Mouse (Mus musculus): ENCODE measurements around the gene Foxj2.

Foxj2 gene

DNA sequence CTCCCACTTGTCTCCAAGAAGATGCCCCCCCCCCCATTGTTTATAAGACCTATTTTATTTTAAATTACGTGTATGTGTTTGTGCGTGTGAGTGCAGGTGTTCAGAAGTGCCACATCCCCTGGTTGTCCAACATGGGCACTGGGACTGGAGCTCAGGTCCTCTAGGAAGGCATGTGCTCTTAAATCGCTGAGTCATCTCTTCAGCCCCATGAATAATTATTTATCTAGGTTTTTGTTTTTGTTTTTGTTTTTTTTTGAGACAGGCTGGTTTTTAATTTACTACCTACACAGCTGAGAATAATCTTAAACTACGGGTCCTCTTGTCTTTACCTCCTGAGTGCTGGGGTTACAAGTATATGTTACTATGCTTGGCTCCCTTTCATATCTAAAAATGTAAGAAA is 6.1 kb upstream of the Foxj2 start:
- WGBS, result 85% methylated on average over 4 of the region's 4 CpGs

DNA sequence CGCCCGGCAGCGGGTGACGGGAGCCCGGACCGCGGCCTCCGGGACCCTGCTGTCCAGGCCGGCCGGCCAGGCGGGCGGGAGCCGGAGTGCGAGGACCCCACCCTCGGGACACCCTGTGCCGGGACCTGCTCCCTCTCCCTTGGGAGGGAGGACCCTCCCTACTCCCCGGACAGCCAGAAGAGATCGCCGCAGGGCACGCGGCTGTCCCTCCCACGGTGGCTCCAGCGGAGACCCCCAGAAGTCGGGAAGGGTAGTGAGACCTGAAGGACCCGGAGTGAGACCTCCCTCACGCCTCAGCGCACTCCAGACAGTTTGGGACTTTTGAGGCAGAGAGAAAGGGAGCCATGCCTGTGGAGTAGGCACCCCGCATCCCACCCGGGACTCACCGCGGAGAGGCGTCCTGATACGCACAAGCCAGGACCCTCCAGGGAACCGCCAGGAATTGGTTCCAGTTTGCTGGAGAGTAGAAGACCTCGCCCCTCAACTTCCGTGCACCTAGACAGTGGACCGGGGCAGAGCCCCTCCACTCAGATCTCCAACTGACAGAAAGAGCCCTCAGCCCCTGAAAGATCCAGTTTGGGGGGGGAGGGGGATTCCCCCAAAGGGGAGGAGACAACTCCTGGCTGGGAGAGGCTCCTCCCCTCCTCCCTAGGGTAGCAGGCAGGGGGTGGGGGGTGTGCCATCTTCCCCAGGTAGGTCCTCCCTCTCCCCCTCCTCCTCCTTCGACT is 521 bp downstream of the Foxj2 start:
- under 1% methylated on average over 38 of the region's 38 CpGs for WGBS

DNA sequence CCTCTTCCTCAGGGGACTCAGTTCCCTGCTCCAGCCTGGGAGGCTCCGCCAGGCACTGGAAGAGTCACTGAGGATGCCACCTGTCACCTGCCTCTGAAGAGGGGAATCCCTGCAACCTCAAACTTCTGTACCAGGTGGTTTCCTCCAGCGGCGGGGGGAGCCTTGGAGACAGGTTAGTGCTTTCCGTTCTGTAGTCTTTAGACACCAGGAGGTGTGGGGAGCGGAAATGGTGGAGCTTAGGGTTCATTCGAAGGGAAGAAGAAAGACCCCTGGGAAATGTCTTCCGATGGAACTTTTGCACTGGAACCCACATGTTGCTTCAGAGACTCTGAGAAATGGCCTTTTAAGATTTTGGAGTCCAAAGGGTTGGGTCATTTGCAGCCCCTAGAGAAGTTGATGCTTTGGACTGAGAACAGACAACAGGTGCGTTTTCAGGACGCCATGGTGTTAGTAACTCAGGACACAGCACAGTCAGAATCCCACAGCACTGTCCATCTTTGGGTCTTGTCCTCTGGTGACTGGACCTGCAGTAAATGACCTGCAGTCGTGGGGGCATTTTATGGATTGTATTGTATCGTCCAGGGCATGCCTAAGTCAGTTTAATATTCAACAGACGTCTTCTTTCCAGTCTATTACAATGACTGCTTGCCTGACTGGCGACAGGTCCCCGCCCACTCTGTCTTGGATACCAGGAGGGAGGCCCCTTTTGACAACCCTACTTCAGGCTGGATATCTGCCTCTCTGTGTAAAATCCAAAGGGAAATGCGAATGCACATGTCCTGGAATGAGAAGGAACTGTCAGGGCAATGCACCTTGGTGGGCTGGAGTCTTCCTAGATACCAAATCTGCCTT is 1.3 kb downstream of the Foxj2 start:
- 18% methylated on average over 15 of the region's 15 CpGs for WGBS

DNA sequence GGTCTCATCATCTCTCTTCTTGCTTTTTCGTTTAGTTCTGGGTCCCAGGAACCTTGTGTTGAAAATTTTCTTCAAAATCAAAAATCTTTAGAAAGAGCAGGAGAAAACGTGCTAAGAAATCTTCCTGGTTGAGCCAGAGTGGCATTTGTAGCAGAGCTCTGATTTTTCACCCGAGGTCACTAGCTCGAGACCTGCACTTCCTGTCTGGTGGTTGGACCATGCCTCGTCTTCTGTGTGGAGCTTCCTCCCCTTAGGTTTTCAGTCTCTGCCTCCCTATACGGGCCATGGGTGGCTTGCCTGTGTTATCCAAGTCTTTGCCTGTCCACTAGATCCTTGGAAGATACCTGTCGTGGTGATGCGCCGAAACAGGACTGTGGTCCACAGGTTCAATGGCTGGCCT is 2.1 kb downstream of the Foxj2 start:
- 66% methylated on average over 9 of the region's 9 CpGs for WGBS

DNA sequence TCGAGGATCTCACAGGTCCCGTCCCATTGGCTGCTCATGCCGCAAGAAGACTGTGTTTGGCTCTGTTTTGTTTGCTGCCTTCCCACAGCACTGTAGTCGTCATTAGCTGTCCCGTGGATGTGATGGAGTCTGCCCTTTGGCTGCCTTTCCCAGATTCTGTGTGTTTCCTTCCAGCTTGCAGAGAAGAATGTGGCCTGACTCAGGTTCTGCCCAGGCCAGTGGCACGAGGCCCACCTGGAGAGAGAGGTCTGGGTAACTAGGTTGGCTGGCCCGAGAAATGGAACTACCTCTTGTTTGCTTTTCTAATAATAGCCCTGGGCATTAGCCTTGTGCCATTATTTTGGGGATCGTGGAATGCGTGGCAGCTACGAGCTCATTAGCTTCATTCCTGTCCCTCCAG is 4.4 kb downstream of the Foxj2 start:
- 59% methylated on average over 10 of the region's 10 CpGs for WGBS

DNA sequence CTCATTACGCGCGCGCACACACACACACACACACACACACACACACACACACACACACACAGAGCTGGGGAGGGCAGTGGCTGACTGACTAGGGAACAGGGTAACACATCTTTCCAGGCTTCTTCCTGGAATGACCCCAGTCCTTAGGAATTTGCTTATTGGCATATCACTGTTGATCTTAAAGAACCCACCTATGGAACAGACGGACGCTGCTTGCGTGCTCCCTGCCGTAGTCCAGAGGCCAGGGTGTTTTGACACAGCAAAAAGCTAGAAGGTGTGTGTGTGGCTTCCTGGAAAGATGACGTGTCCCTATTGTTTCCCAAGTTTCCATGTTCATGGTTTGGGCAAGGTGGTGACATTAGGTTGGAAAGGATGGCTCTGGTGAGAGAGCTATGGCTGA is 5.5 kb downstream of the Foxj2 start:
- WGBS, result 94% methylated on average over 9 of the region's 9 CpGs

DNA sequence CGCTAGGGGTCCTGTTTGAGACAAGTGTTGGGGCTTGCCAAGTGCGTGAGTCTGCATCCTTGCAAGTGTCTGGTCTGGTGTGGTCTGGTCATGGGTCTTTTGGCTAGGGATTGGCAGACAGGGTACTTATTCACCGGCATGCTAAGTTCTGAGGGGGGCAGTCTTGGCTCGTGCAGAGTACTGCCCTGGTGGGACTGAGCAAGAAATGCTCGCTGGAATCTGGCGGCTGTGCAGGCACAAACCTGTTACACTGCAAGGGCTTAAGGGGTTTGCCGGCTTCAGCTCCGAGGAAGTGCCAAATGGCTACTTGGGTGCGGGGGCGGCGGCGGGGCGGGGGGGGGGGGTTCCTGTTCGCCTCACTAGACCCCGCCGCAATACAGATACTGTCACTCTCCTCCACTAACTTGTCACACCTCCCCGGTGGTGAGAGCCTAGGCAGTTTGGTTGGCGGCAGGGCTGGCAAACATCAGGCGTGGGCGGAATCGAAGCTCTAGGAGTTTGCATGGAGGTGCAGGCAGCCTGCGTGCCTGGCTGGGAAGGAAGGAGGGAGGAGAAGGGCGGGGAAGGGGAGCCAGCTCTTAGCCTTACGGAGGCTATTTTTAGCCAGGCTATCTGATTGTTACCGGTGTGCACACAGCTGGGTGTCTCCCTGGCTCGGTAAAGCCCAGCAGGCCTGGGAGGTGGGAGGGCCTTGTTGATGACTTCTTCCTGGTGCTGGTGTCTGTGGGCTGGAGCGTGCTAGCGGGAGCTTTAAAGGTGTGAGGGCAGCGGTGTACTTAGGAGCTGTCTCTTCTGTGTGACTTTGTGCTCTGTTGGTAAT is 6.4 kb downstream of the Foxj2 start:
- WGBS, result 5% methylated on average over 29 of the region's 29 CpGs

DNA sequence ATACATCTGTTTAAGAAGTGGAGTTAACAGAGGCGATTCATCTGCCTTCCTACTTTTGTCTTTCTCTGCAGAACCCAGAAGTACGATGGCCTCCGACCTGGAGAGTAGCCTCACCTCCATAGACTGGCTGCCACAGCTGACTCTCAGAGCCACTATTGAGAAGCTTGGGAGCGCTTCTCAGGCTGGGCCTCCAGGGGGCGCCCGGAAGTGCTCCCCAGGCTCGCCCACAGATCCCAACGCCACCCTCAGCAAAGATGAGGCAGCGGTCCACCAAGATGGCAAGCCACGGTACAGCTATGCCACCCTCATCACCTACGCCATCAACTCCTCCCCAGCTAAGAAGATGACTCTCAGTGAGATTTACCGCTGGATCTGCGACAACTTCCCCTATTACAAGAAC is 8.4 kb downstream of the Foxj2 start:
- WGBS, result 52% methylated on average over 13 of the region's 13 CpGs

DNA sequence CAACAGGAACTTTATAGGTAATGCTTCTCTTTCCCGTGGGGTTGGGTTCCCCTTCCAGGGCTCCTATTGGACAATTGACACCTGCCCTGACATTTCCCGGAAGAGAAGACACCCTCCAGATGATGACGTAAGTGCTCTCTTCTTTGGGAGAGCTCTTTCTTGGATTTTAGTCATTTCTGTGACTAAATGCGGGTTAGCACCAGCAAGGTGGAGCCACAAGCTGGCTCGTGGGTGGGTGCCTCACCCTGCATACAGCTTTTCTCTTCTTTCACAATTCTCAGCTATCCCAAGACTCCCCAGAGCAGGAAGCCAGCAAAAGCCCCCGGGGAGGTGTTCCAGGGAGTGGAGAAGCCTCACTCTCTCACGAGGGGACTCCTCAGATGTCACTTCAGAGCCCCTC is 13.2 kb downstream of the Foxj2 start:
- 55% methylated on average over 7 of the region's 7 CpGs for WGBS

DNA sequence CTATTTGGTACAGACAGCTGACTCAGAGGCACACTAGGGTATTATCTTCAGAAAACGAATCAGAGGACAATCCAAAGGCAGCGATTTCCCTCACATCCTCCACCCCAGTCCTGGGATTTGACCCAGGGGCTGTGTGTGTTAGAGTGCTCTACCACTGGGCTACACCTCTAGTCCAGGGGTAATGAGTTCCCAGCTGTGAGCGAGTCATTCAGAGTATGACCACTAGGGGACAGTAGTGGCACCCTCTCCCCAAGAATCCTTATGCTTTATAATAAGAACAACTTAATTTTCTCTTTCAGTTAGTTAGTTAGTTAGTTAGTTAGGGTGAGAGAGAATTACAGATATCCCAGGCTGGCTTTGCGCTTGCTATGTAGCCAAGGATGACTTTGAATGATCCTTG is 14.7 kb downstream of the Foxj2 start:
- 70% methylated on average over 4 of the region's 4 CpGs for WGBS

DNA sequence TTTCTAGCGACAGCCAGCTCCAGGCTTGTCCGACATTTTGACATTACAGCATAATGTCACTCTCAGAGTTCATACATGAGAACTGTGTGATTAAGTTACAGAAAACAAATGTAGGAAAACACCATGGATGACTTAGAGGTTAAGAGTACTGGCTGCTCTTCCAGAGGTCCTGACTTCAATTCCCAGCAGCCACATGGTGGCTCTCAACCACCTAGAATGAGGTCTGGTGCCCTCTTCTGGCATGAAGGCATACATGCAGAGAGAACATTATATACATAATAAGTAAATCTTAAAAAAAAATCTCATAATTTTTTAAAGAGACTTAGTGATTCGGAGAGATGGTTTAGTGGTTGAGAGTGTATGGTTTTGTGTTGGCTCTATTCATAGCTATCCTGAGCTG is 17.3 kb downstream of the Foxj2 start:
- 98% methylated on average over 3 of the region's 3 CpGs for WGBS

DNA sequence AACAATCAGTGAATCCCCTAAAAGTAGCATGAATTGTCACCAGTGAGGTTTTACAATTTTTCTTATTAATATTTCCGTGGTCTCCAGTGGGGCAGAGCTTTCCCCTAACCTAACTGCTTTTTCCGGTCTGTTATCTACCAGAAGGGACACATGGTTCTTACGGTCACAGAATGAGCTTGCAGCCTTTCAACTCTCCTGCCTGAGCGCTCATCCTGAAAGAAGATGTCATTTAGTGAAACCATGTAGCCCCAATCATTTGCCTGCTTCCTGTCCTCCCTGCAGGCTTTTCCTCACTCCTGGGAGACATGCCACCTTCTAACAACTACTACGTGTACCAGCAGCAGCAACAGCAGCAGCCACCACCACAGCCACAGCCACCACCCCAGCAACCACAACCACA is 17.8 kb downstream of the Foxj2 start:
- WGBS, result 94% methylated on average over 5 of the region's 5 CpGs

DNA sequence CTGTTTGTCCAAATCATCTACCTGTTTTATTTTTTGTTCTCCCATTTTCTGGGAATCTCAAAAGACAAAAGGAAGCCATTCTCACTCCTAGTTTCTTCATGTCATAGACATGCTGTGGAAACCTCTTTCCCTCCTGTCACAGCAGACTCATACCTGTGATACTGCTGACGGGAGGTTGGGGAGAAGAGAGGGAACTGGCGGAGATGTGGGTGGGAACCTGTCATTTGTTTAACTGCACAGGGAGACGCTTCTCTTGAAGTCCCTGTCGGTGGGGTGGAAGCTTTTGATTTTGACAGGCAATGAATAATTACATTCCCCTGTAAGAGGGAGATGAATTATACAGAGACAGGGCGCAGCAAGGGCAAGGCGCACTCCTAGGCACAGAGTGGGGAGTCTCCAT is 24.0 kb downstream of the Foxj2 start:
- WGBS, result 90% methylated on average over 6 of the region's 6 CpGs

DNA sequence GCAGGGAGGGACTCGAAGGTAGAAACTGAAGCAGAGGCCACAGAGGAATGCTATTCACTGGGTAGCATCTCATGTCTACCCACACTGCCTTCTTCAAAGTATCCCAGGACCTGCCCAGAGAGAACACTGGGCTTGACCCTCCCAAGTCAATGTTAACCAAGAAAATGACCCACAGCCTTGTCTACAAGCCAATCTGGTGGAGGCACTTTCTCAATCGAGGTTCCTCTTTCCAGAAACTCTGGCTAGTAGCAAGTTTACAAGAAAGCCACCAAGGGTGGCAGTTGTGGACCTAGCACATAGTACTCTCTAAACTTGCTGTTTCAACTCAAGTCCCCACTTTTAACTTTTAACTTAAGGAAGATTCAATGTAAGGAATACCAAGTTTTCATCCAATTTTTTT is 33.0 kb downstream of the Foxj2 start:
- 82% methylated on average over 2 of the region's 2 CpGs for WGBS

DNA sequence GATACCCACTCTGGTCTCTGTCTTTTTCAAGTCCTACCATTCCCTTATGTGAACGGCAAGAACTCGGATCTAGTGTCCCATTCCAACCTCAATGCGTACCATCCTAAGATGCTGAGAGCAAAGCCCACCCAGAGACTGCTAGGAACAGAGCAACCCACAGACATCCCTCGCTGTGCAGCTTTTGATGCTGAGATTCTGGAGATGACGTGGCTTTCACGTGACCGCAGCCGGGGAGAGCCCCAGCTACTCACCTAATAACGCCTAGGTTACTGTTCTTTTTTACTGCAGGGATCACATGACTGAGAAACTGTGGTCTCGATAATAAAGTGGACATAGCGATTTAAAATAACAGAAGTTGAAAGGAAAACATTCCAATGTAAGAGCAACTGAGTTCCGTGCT is 34.8 kb downstream of the Foxj2 start:
- 80% methylated on average over 12 of the region's 12 CpGs for WGBS

DNA sequence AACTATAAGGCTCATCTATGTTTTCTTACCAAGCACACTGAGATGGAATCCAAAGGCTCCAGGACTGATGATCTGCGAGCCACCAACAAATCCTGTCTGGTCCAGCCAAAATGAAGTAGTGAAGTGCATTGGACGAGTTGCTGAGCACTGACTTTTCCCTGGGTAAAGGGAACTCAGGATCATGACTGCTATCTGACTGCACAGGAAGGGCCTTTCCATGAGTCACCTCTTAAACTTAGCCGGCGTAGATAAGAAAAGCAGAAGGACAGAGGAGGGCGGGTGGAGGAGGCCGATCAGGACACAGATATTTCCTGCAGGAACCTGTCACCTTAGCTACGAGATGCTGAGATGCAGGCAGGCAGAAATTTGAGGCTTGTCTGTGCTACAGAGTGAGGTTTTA is 36.2 kb downstream of the Foxj2 start, which contains the start of gene C3ar1:
Gene C3ar1 (minus strand): TSS at position 207 of the 400 bp plus-strand sequence.
- 62% methylated on average over 7 of the region's 7 CpGs for WGBS

DNA sequence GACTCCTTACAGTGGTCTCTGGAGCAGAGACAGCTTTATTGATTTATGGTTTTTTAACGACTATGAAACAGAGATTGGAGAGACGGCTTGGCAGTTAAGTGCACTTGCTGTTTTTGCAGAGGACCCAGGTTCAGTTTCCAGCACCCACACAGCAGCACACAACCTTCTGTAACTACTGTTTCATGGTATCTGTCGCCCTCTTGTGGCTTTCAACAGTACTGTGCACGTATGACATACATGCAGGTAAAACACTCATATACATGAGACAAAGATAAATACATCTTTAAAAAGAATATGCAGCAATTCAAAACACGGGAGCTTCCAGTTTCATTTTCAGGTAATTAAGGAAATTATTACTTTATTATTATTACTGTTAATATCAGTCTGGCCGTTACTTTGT is 42.7 kb downstream of the Foxj2 start:
- 81% methylated on average over 6 of the region's 6 CpGs for WGBS

DNA sequence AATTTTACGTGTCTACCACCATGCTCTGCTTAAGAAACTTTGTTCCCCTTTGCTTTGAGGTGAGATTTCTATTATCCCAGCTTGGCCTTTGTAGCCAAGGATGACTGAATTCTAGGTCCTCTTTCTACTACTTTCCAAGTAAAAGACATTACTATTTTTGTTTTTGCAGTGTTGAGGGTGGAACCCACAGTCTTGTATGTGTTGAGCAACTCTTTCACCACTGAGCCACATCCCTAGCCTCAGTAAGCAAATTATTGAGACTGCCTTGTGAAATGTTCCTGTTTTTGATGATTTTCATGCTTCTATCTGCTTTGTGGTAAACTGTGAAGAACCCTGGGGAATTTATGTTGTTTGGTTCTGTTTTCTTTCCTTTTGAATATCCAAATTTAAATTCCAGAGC is 43.2 kb downstream of the Foxj2 start:
- 81% methylated on average over 1 of the region's 1 CpGs for WGBS

DNA sequence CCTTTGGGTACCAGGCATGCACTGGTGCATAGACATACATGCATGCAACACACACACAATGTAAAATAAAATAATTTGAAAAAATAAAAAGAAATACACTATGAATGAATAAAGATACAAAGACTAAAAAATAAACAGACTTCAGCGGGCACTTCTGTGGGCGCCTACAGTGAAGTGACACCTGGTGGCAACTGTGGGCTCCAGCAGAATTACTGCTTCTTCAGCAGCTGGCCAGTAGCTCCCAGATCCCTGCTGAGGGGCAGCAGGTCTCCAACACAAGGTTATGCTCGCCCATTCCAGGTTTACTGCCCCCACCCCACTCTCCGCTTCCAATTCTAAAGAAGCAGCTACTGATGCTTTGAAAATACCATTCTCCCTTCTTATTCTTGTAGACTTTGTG is 48.2 kb downstream of the Foxj2 start:
- 58% methylated on average over 4 of the region's 4 CpGs for WGBS

DNA sequence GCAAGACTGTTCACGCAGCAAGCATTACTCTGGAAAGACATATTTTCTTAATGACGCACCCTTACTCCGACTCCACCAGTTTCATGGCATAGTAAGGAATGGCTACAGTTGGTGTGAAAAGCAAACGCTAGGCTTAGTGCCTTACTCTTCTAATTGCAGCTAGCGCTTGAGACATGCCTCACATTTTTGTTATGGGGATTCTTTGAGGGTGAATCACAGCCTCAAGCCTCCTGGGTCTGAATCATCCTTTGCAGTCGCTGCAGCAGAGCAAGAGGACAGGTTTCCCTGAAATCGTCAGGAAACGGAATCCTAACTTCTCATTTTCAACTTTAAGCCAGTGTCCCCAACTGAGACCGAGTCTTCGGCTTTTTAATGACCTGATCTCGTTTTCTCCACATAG is 50.1 kb downstream of the Foxj2 start:
- 62% methylated on average over 11 of the region's 11 CpGs for WGBS

DNA sequence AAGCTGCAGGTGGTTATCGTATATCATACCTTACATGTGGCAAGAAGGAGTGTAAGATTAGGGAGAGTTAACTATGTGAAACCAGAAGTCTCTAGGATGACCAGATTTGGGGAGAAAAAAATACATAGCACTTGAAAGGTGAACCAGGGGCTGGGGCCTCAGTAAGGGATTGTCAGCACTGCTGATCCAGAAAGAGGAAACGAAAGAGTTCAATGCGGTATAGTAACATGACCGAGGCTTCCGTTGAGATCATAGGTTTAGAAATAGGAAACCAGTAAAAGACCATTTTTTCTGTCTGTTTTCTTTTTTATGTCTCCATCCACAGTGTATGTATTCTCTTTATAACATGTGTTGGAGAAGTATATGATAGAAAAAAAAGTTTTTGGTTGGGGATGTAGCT is 53.1 kb downstream of the Foxj2 start:
- 87% methylated on average over 5 of the region's 5 CpGs for WGBS
